ENCODE assay signal across 10 mouse cellular contexts in the genomic region with DNA sequence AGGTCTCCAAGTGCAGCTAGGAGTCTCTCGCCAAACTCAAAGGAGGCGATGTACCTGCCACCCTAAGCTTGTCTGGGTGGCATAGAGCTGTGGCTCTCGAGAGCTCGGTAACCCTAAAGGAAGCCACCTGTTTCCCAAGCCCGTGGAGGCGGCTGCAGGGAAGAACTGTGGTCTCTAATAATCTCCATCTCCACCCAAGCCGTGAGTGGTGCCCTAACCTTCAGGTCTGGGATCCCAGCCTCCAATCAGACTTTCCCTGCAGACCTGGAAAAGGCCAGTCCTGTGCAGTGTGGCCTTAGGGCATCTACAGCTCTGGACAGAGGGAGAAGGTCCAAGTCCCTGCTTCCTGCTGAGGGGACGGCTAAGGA. TPM values are rescaled to one million over a fixed set of nuclear protein-coding genes. Genes with fewer than 3 reads are reported as not detected.
DNase-seq lines count a peak whose midpoint lies in the region; ATAC-seq lines count a peak whose summit lies in the region.
"Had no signal": no experiment of that assay in that cellular context is flagged by ENCODE, and none has a peak within 500 bp of the region (broad histone marks: within the 10 kb centered on the region; RNA-seq: fewer than 3 reads in every experiment).

No protein-coding gene starts in this region.

- H3K9me3 ChIP-seq in heart, embryonic 13.5 days = no peaks in the 10 kb centered on the region
- no peaks in the 10 kb centered on the region for H3K9me3 ChIP-seq in hindbrain, embryonic 13.5 days
- no peaks in the 10 kb centered on the region for H3K9me3 ChIP-seq in midbrain, embryonic 12.5 days

- H3K36me3 ChIP-seq in heart, embryonic 13.5 days = no peaks in the 10 kb centered on the region
- no peaks in the 10 kb centered on the region for H3K36me3 ChIP-seq in hindbrain, embryonic 13.5 days
- H3K36me3 ChIP-seq in midbrain, embryonic 12.5 days = no peaks in the 10 kb centered on the region

- DNase-seq in heart, postnatal 10 days = no peak
- DNase-seq in Muller cell, postnatal 12 days (ENCODE audit: inconsistent ontology term) = peak; percentile 33
- DNase-seq in gastrocnemius, postnatal 14 days = no peak
- no peak for DNase-seq in lung, postnatal 10 days
- no peak for DNase-seq in layer of hippocampus, adult 9-11 months
- DNase-seq: kidney, adult 9 months had no signal

- H3K4me3 ChIP-seq in heart, embryonic 13.5 days = peak overlapping the region; percentile 65
- H3K4me3 ChIP-seq in hindbrain, embryonic 13.5 days = peak overlapping the region; percentile 50
- H3K4me3 ChIP-seq in midbrain, embryonic 12.5 days = peak overlapping the region; percentile 49

- H3K27me3 ChIP-seq in heart, embryonic 13.5 days (replicated peaks) = peaks cover 62% of the 10 kb centered on the region
- peaks cover 56% of the 10 kb centered on the region for H3K27me3 ChIP-seq in hindbrain, embryonic 13.5 days
- peaks cover 78% of the 10 kb centered on the region for H3K27me3 ChIP-seq in midbrain, embryonic 12.5 days

- no peak for ATAC-seq in heart, embryonic 13.5 days (ENCODE audit: extremely low read depth, insufficient number of reproducible peaks, low FRiP score, low TSS enrichment)
- no peak for ATAC-seq in hindbrain, embryonic 13.5 days (ENCODE audit: low FRiP score)
- ATAC-seq in midbrain, embryonic 12.5 days (ENCODE audit: low FRiP score, low read depth) = no peak

- H3K4me2 ChIP-seq in heart, embryonic 13.5 days = peak overlapping the region; percentile 93
- peak overlapping the region; percentile 93 for H3K4me2 ChIP-seq in hindbrain, embryonic 13.5 days
- peak overlapping the region; percentile 79 for H3K4me2 ChIP-seq in midbrain, embryonic 12.5 days (replicated peaks)

- peaks cover 50% of the 10 kb centered on the region for H3K4me1 ChIP-seq in heart, embryonic 13.5 days
- peaks cover 47% of the 10 kb centered on the region for H3K4me1 ChIP-seq in hindbrain, embryonic 13.5 days (replicated peaks)
- H3K4me1 ChIP-seq in midbrain, embryonic 12.5 days = peaks cover 46% of the 10 kb centered on the region

- intact Hi-C loops in heart, postnatal 10 days (cut with DNase I) = no loop called here
- intact Hi-C loops in gastrocnemius, postnatal 14 days (cut with DNase I; ENCODE audit: low total_unique reads) = no loop called here

- 10% methylated on average over 8 of the region's 8 CpGs for WGBS in heart, embryonic 13.5 days
- 7% methylated on average over 8 of the region's 8 CpGs for WGBS in hindbrain, embryonic 13.5 days
- WGBS in midbrain, embryonic 12.5 days = 3% methylated on average over 8 of the region's 8 CpGs

- H3K27ac ChIP-seq in heart, embryonic 13.5 days (replicated peaks) = no peak overlapping the region
- no peak overlapping the region for H3K27ac ChIP-seq in hindbrain, embryonic 13.5 days
- no peak overlapping the region for H3K27ac ChIP-seq in midbrain, embryonic 12.5 days (replicated peaks)

- H3K9ac ChIP-seq in heart, embryonic 13.5 days = peak overlapping the region; percentile 81
- peak overlapping the region; percentile 63 for H3K9ac ChIP-seq in hindbrain, embryonic 13.5 days
- H3K9ac ChIP-seq in midbrain, embryonic 12.5 days (replicated peaks) = peak overlapping the region; percentile 54; the same call in 1 of the 2 replicates

RNA-seq across cellular contexts. Expression of a gene that starts 1.0 kb away (rescaled TPM):
- polyA plus RNA-seq in heart, embryonic 13.5 days (2015; fragmentation: Nextera tagmentation; extraction: Ambion mirVana) = 0.53 and 1.5 TPM in 2 replicates
- total RNA-seq in heart, postnatal 10 days (2021) = under 1 TPM; 0.72 to 0.93 TPM
- polyA plus RNA-seq in hindbrain, embryonic 13.5 days (2015; fragmentation: Nextera tagmentation; extraction: Ambion mirVana) = 11.1 and 11.8 TPM in 2 replicates
- 3.2 and 4.7 TPM in 2 replicates for polyA plus RNA-seq in midbrain, embryonic 12.5 days (2016; fragmentation: Nextera tagmentation; extraction: Ambion mirVana)
- 1 to 10 TPM; 7.2 to 8.8 TPM for total RNA-seq in gastrocnemius, postnatal 14 days (2021)
- total RNA-seq: neutrophil, adult 5-6 weeks had no signal

RNA-seq across cellular contexts. Expression of a gene that starts 7.4 kb away (rescaled TPM):
- polyA plus RNA-seq in heart, embryonic 13.5 days (2015; fragmentation: Nextera tagmentation; extraction: Ambion mirVana) = 30.2 and 35.7 TPM in 2 replicates
- 10 to 100 TPM; 25.4 to 27.0 TPM for total RNA-seq in heart, postnatal 10 days (2021)
- polyA plus RNA-seq in hindbrain, embryonic 13.5 days (2015; fragmentation: Nextera tagmentation; extraction: Ambion mirVana) = 22.6 and 24.0 TPM in 2 replicates
- polyA plus RNA-seq in midbrain, embryonic 12.5 days (2016; fragmentation: Nextera tagmentation; extraction: Ambion mirVana) = 20.5 and 21.5 TPM in 2 replicates
- 10 to 100 TPM; 13.1 to 13.8 TPM for total RNA-seq in gastrocnemius, postnatal 14 days (2021)
